Mouse (Mus musculus) embryonic facial prominence, embryonic 10.5 days (tissue): ENCODE measurements around the gene Cysrt1. TPM values are rescaled to one million over a fixed set of nuclear protein-coding genes. Genes with fewer than 3 reads are reported as not detected.
A peak's percentile ranks its signal among the peaks of the same experiment; 100 is the strongest.

Source experiments
- DNase-seq: peaks from one replicate; pipeline ENCODE4 v3.0.0-alpha.2; 2017; ENCODE audit warnings: low spot score
- H3K27ac ChIP-seq: fragments of 300-500 bp; sonication (generic); replicated peaks from 2 replicates; pipeline ENCODE4 v1.5.1; 2016; ENCODE audit warnings: mild to moderate bottlenecking
- H3K27me3 ChIP-seq: fragments of 300-500 bp; sonication (generic); replicated peaks from 2 replicates; pipeline ENCODE4 v1.6.1; 2016; ENCODE audit warnings: low read depth, mild to moderate bottlenecking; ENCODE audit not compliant: poor library complexity, severe bottlenecking
- H3K36me3 ChIP-seq: fragments of 300-500 bp; sonication (generic); replicated peaks from 2 replicates; pipeline ENCODE4 v1.6.1; 2016; ENCODE audit warnings: mild to moderate bottlenecking, moderate library complexity
- H3K4me1 ChIP-seq: fragments of 300-500 bp; sonication (generic); 2 replicates; pipeline ENCODE4 v1.6.1; 2016
- H3K4me3 ChIP-seq: fragments of 300-500 bp; sonication (generic); 2 replicates; pipeline ENCODE4 v1.5.1; 2016; ENCODE audit warnings: mild to moderate bottlenecking, moderate library complexity
- H3K9me3 ChIP-seq: fragments of 300-500 bp; sonication (generic); 2 replicates; pipeline ENCODE4 v1.6.1; 2016; ENCODE audit warnings: mild to moderate bottlenecking
- WGBS: fragments of 180-500 bp; shearing (Covaris S2); methylation state at CpG from one replicate; pipeline ENCODE4 v1.1.7; 2016; 5-methylcytosine and 5-hydroxymethylcytosine counted together
- polyA plus RNA-seq: library from polyadenylated mRNA; unstranded; fragments of >200 nt; fragmentation: Nextera tagmentation; extraction: Ambion mirVana; gene quantifications from 2 replicates; pipeline ENCODE4 v1.2.1, GENCODE M21; 2016

Cysrt1 gene
- polyA plus RNA-seq, 1 experiment from 2014 or later: not detected

DNA sequence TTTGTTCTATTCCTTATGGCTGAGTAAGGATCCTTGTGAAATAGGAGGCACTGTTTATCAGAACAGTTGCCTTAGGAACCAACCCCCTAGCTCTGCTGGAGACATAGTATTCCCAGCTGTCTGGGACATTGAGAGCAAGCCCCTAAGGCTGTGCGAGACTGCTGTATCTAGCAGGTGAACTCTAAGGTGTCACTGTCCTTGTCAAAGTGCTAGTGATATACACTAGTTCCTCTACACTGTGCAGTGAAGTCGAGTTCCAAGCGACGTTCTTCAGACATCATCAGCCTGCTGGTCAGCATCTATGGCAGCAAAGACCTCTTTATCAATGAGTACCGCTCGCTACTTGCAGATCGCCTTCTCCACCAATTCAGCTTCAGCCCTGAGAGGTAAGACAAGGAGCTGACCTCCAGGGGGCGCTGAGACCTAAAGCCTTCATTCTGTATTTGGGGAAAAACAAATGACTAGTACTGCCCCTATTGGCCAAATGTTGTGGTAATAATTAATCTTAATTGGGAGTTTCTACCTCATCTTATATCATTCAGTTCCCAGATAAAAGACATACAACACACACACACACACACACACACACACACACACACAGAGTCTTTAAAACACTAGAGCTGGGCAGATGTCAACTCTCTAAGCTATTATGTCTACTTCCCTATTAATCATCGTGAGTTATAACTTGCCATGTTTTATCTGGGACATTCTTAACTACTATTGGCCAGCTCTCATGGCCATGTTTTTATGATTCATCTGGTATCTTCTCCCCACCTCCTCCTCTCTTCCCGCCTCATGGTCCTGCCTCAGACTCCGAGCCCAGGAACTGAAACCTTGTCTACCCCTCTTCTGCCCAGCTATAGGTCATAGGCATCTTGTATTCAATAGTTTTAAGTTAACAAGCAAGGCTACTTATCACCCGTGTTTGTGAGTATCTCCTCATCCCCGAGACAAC, 37.0 kb upstream of the Cysrt1 start:
- WGBS: 64% methylated on average over 13 of the region's 13 CpGs
- Histone ChIP-seq H3K4me1 (no peaks in the 10 kb centered on the region), H3K27ac (no peak overlapping the region), H3K27me3 (no peaks in the 10 kb centered on the region), H3K4me3 (no peak overlapping the region), H3K9me3 (no peaks in the 10 kb centered on the region), H3K36me3 (peaks cover 99% of the 10 kb centered on the region)
- peak; percentile 81 for DNase-seq

DNA sequence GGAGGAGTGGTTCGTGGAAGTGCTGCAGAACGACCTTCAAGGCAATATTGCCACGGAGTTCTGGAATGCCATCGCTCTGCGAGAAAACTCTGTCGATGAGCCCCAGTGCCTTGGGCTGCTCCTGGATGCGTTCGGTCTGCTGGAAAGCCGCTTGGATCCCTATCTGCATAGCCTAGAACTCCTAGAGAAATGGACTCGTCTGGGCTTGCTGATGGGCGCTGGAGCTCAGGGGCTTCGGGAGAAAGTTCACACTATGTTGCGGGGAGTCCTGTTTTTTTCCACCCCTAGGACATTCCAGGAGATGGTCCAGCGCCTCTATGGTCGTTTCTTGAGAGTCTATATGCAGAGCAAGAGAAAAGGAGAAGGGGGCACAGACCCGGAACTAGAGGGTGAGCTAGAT, 30.8 kb upstream of the Cysrt1 start:
- H3K27me3 ChIP-seq: no peaks in the 10 kb centered on the region
- H3K36me3 ChIP-seq: peaks cover 82% of the 10 kb centered on the region
- peaks cover 26% of the 10 kb centered on the region for H3K4me1 ChIP-seq
- H3K27ac ChIP-seq: peak overlapping the region; percentile 88
- H3K4me3 ChIP-seq: peak overlapping the region; percentile 98
- DNase-seq: no peak
- WGBS: 41% methylated on average over 16 of the region's 16 CpGs
- no peaks in the 10 kb centered on the region for H3K9me3 ChIP-seq

DNA sequence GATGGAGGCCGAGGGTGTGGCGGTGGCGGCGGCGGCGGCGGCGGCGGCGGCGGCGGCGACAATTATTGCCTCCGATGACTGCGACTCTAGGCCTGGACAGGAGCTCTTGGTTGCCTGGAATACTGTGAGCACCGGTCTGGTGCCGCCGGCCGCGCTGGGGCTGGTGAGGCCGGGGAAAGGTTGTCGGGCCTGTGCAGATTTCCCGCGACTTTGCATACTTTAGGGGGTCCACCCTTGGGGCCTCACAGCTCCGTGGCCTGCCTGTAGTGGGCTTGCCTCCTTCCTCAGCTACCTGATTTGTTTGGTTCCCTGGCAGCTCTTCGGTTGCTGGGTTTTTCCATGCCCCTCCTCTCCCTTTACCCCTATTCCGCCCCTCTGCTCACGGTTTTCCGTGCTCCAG, 30.3 kb upstream of the Cysrt1 start:
- Histone ChIP-seq H3K27me3 (no peaks in the 10 kb centered on the region), H3K27ac (peak overlapping the region; percentile 88), H3K4me3 (peak overlapping the region; percentile 98), H3K9me3 (no peaks in the 10 kb centered on the region), H3K36me3 (peaks cover 81% of the 10 kb centered on the region), H3K4me1 (peaks cover 26% of the 10 kb centered on the region)
- under 1% methylated on average over 29 of the region's 29 CpGs for WGBS
- DNase-seq: no peak

DNA sequence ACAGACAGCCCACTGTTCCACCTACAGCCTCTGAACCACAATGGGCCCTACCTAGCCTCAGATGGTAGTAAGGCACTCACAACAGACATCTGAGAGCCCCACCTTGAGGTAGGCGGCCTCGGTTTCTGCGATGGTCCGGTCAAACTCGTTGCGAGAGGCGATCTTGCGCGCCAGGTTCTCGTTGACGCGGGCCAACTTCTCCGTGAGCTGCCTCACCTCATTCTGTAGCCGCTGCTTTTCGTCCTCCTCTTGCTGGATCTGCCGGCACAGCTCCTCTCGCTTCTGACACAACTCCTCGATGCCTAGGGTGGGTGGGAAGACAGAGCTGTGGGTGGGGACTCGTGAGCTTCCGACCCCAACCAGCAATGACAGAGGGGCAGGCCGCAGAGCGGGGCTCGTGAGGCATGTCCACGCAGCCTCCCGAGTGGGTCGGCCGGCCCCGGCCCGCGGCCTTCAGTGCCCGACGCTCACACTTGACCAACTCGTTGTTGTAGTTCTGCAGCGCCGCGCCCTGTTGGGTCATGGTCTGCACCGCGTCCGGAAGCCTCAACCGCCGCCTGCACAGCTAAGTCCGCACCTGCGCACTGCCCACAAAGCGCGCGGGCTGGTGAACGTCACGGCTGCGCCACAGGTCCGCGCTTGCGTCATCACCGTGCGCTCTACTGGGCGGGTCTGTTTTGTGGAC, 29.7 kb upstream of the Cysrt1 start, which contains the start of the genes Ssna1 and Anapc2:
TSS of gene Ssna1 (minus strand) at position 612 of the 685 bp plus-strand sequence.
TSS of gene Anapc2 (plus strand) at position 652 of the 685 bp plus-strand sequence.
- no peaks in the 10 kb centered on the region for H3K9me3 ChIP-seq

DNA sequence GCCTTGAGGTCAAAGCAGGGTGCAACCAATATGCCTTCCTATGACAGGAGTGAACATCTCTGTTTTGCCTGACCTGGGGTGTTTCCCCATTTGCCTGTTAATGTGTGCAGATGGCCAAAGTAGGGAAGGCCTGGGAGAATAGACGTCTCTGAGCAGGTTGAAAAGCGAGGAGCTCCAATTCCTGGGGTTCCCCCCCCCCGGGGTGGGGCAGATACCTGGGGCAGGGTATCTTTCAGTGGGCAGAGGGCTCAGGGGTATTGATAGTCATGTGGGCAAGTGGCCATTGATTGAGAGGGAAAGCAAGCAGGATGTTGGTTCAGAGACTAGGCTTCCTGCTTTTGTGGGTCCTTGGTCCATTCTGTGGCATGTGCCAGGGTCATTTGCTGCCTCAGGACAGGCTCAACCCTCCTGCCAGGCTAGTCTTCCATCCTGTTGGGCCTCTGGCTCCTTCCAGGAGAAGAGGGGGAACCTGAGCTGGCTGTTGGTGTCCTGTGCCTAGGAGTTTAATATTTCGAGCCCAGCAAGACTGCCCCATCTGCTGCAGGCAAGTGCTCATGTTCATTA, 25.6 kb upstream of the Cysrt1 start:
- Histone ChIP-seq H3K27me3 (peaks cover 25% of the 10 kb centered on the region), H3K4me1 (peaks cover 56% of the 10 kb centered on the region), H3K36me3 (peaks cover 45% of the 10 kb centered on the region), H3K4me3 (0 out of 2 replicates have a peak overlapping the region, but pooled peaks have one; percentile 13), H3K27ac (no peak overlapping the region), H3K9me3 (no peaks in the 10 kb centered on the region)
- no peak for DNase-seq
- WGBS: 72% methylated on average over 4 of the region's 4 CpGs

More for the DNA sequence above, 29.7 kb upstream of the Cysrt1 start, which contains the start of the genes Ssna1 and Anapc2:
- Histone ChIP-seq H3K27ac (peak within 1 kb of the TSS; percentile 88), H3K4me1 (peaks cover 30% of the 10 kb centered on the region), H3K36me3 (peaks cover 81% of the 10 kb centered on the region), H3K4me3 (peak within 1 kb of the TSS; percentile 98), H3K27me3 (no peaks in the 10 kb centered on the region)
- DNase-seq: peak; percentile 99
- under 1% methylated on average over 55 of the region's 55 CpGs for WGBS

DNA sequence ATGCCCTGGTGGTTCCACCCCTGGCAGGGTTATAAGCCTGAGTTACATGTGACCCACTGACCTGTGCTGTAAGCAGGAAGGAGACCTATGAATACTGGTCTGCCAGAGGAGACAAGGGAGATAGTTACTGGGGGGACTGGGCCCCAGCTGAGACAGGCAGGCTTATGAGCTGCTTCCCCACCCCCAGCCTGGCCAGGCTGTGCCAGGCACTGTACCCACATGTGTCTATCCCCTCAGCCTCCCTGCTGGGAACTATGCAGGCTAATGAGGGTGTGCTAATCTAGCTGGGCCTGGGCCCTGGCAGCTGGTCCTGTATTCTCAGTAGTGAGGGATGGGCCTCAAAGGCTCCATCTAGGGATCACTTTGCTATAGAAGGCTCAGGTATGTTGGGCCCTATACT, 25.0 kb upstream of the Cysrt1 start:
- peaks cover 45% of the 10 kb centered on the region for H3K36me3 ChIP-seq
- H3K9me3 ChIP-seq: no peaks in the 10 kb centered on the region
- H3K4me3 ChIP-seq: 0 out of 2 replicates have a peak overlapping the region, but pooled peaks have one; percentile 12
- H3K27ac ChIP-seq: no peak overlapping the region
- no peak for DNase-seq
- peaks cover 28% of the 10 kb centered on the region for H3K27me3 ChIP-seq
- peaks cover 55% of the 10 kb centered on the region for H3K4me1 ChIP-seq

DNA sequence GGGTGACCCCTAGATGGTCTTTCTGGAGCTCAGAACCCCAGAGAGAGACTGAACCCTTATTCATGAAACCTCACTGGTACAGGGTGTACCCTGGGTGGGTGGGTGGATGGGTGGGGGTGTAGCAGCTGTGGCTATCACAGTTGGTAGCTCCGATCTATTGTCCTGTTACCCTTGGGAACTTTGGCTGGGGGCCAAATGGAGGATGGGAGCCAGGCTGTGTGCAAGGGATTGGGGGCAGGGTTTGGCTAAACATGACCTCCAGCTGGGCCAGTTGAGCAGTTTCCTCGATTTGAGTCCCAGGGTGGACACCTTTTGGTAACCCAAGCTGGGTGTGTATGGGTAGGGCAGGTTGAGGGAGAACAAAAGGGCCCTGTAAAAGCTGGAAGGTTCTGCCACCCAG, 24.5 kb upstream of the Cysrt1 start:
- no peaks in the 10 kb centered on the region for H3K9me3 ChIP-seq
- WGBS: 72% methylated on average over 2 of the region's 2 CpGs
- peaks cover 60% of the 10 kb centered on the region for H3K4me1 ChIP-seq
- H3K4me3 ChIP-seq: peak overlapping the region; percentile 12; the same call in 1 of the 2 replicates
- H3K36me3 ChIP-seq: peaks cover 45% of the 10 kb centered on the region
- peaks cover 28% of the 10 kb centered on the region for H3K27me3 ChIP-seq
- H3K27ac ChIP-seq: no peak overlapping the region
- DNase-seq: no peak

DNA sequence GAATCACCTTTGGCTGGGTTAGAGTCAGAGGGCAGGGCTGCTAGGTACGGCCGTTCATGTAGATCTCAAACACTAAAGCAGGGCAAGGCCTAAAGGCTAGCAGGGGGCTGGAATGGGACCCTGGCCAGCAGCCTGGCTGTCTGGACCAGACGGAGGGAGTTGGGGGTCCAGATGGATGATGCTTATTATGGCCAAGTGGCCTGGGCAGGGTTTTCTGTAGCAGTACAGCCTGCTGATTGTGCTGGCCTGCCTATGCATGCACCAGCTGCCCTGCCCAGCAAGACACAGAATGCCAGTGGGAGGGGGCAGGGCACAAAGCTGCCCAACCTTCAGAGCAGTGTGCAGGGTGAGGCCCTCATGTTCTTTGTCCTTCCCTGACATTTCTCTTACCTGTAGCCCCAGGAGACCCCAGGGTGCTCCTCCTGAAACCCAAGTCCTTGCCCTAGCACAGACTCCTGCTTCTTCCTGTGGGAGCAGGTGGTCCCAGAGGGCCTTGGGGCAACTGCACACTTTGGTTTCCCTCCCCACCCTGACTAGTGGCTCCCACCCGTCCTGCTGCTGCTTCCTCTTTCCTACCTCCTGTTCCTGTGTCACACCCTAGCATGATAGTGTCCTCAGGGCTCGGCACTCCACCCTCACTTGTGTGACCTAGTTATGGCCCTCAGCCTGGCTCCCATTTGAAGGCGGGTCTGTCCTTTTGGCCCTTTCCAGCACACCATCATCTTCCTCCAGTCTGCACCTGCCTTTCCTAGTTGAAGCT, 23.8 kb upstream of the Cysrt1 start:
- Histone ChIP-seq H3K9me3 (no peaks in the 10 kb centered on the region), H3K27me3 (peaks cover 28% of the 10 kb centered on the region), H3K4me1 (peaks cover 55% of the 10 kb centered on the region), H3K4me3 (peak overlapping the region; percentile 19; the same call in 1 of the 2 replicates), H3K36me3 (peaks cover 43% of the 10 kb centered on the region), H3K27ac (no peak overlapping the region)
- WGBS: 66% methylated on average over 6 of the region's 6 CpGs
- no peak for DNase-seq

DNA sequence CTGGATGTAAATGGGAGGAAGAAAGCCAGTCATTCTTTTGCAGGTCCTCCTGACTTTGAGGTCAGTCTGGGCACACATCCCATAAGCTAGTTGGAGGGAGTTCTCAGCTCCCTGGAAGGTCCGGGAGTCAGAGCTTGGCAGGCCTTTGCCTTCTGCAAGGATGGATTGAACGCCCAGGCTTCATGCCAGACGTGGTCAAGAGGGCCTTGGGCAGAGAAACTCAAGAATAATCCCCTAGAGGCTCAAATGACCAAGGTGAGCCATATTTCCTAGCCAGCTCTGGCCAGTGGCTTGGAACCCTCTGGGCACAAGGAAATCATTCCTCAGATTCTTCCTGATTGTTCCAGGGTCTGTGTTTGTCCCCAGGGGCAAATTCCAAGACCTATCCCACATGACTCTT, 22.6 kb upstream of the Cysrt1 start:
- no peak for DNase-seq
- Histone ChIP-seq H3K9me3 (no peaks in the 10 kb centered on the region), H3K27me3 (peaks cover 28% of the 10 kb centered on the region), H3K27ac (no peak overlapping the region), H3K4me1 (peaks cover 52% of the 10 kb centered on the region), H3K4me3 (peak overlapping the region; percentile 29; the same call in 1 of the 2 replicates), H3K36me3 (peaks cover 31% of the 10 kb centered on the region)
- WGBS: 73% methylated on average over 3 of the region's 3 CpGs

DNA sequence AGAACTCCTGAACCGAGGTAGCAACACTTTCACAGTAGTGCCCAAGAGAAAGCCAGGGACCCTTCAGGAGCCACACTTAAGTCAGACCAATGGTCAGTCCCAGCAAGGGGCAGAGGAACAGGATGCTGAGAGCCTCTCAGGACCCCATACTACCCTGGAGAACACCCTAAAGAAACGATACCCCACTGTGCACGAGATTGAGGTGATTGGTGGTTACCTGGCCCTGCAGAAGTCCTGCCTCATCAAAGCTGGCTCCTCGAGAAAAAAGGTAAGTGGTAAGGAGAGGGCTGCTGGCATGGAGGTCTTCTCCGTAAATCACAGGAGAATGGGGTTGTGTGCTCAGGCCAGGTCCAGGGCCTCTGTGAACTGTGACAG, 22.0 kb upstream of the Cysrt1 start:
- DNase-seq: no peak
- Histone ChIP-seq H3K36me3 (peaks cover 25% of the 10 kb centered on the region), H3K9me3 (no peaks in the 10 kb centered on the region), H3K27me3 (peaks cover 28% of the 10 kb centered on the region), H3K4me3 (peak overlapping the region; percentile 85), H3K4me1 (peaks cover 52% of the 10 kb centered on the region), H3K27ac (no peak overlapping the region)
- 78% methylated on average over 5 of the region's 5 CpGs for WGBS

DNA sequence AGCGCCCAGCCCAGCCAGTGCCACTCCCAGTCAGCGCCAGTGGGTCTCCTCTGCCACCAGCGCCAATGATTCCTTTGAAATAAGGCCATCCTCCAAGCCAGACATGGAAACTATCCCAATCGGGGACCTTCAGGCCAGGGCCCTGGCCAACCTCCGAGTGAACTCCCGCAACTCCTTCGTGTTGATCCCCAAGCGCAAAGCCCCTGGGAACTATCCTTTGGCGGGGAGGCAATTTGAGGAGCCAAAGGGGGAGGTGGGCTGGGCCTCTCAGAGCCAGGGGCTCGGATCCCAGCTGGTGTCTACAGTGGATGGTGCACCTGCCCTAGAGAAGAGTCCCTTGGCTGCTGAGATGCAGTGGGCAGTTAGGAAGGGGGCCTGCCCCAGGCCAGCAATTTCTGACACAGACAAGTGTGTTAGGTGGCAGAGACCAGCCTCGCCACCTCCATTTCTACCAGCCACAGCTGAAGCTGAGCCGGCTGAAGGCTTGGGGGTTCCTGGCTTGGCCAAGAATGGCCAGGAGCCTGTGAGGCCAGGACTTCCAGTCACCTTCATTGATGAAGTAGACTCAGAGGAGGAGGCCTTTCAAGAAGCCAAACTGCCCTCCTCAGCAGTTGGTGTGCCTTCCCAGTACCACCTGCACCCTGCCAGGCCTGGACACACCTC, 21.5 kb upstream of the Cysrt1 start:
- 19% methylated on average over 12 of the region's 12 CpGs for WGBS
- Histone ChIP-seq H3K36me3 (peaks cover 20% of the 10 kb centered on the region), H3K9me3 (no peaks in the 10 kb centered on the region), H3K27ac (no peak overlapping the region), H3K4me3 (peak overlapping the region; percentile 85), H3K27me3 (peaks cover 28% of the 10 kb centered on the region), H3K4me1 (peaks cover 52% of the 10 kb centered on the region)
- no peak for DNase-seq
